Mouse (Mus musculus) stomach, postnatal 0 days (tissue): ENCODE measurements around the gene Fads6. TPM values are rescaled to one million over a fixed set of nuclear protein-coding genes. Genes with fewer than 3 reads are reported as not detected.

Source experiments
- ATAC-seq: fragments of 200-750 bp; cut with Nextera tagmentation; 2 replicates; pipeline ENCODE4 v1.8.0; 2017; ENCODE audit not compliant: low FRiP score, low TSS enrichment
- DNase-seq: peaks from one replicate; pipeline ENCODE4 v3.0.0-alpha.2; 2016; ENCODE audit warnings: low spot score
- H3K27ac ChIP-seq: fragments of 300-500 bp; sonication (generic); replicated peaks from 2 replicates; pipeline ENCODE4 v1.5.1; 2014; ENCODE audit warnings: mild to moderate bottlenecking, control low read depth
- H3K27me3 ChIP-seq: fragments of 300-500 bp; sonication (generic); 2 replicates; pipeline ENCODE4 v1.6.1; 2014; ENCODE audit warnings: low read length; ENCODE audit not compliant: control insufficient read depth, insufficient read depth
- H3K36me3 ChIP-seq: fragments of 300-500 bp; sonication (generic); 2 replicates; pipeline ENCODE4 v1.6.1; 2014; ENCODE audit warnings: low read length, mixed read lengths; ENCODE audit not compliant: control insufficient read depth, insufficient read depth
- H3K4me1 ChIP-seq: fragments of 300-500 bp; sonication (generic); replicated peaks from 2 replicates; pipeline ENCODE4 v1.6.1; 2014; ENCODE audit warnings: antibody characterized with exemption; ENCODE audit not compliant: control insufficient read depth, insufficient read depth
- H3K4me2 ChIP-seq: fragments of 300-500 bp; sonication (generic); replicated peaks from 2 replicates; pipeline ENCODE4 v1.6.1; 2014; ENCODE audit warnings: low read depth, mild to moderate bottlenecking, control low read depth, moderate library complexity
- H3K4me3 ChIP-seq: fragments of 300-500 bp; sonication (generic); 2 replicates; pipeline ENCODE4 v1.5.1; 2014; ENCODE audit warnings: low read depth, low read length, control low read depth
- H3K9ac ChIP-seq: fragments of 300-500 bp; sonication (generic); 2 replicates; pipeline ENCODE4 v1.6.1; 2014; ENCODE audit warnings: mild to moderate bottlenecking, low read length, control low read depth, mixed read lengths
- H3K9me3 ChIP-seq: fragments of 300-500 bp; sonication (generic); 2 replicates; pipeline ENCODE4 v1.6.1; 2016; ENCODE audit warnings: low read length; ENCODE audit not compliant: control insufficient read depth
- CTCF ChIP-seq: IDR thresholded peaks from 2 replicates; pipeline ENCODE4 v1.5.1; 2016; ENCODE audit warnings: antibody characterized with exemption, low read depth, mild to moderate bottlenecking, moderate library complexity
- EP300 ChIP-seq: optimal IDR thresholded peaks from 2 replicates; pipeline ENCODE3; 2016; ENCODE audit warnings: antibody characterized with exemption
- WGBS: fragments of 180-500 bp; shearing (Covaris S2); extraction: QIAGEN DNeasy Blood & Tissue Kit; methylation state at CpG from one replicate; pipeline ENCODE4 v1.1.7; 2014; 5-methylcytosine and 5-hydroxymethylcytosine counted together
- polyA plus RNA-seq: library from polyadenylated mRNA; unstranded; fragments of >200 nt; fragmentation: Nextera tagmentation; extraction: Ambion mirVana; gene quantifications from 2 replicates; pipeline ENCODE4 v1.2.1, GENCODE M21; 2015

The Fads6 gene
- polyA plus RNA-seq, 1 experiment from 2014 or later, result 1.3 TPM

DNA sequence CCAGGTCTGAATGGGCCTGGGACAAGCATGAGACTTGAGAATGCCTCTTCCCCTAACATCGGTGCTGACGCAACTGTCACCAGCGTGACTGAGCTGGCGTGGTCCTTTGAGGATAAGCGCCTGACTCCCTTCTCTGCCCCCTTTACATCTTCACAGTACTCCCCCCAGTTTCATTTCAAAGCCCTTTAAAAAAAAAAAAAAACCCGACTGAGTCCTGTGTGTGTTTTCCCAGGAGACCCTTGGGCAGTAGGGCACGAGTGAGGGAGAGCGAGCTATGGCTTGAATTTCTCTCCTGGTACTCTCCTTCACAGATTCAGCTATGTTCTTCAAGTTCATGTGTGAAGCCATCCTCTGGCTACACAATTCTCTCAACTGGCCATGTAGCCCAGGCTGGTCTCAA is 697 bp upstream of the Fads6 start:
- H3K27me3 ChIP-seq, result no peaks in the 10 kb centered on the region
- ATAC-seq (no peak), DNase-seq (no peak)
- H3K4me2 ChIP-seq, result no peak overlapping the region
- WGBS, result 76% methylated on average over 8 of the region's 8 CpGs
- no peak overlapping the region for H3K4me3 ChIP-seq
- TF ChIP-seq EP300 (no peak), CTCF (no peak)
- peaks cover 3% of the 10 kb centered on the region; the same call in 1 of the 2 replicates for H3K4me1 ChIP-seq
- H3K9ac ChIP-seq, result no peak overlapping the region
- no peaks in the 10 kb centered on the region for H3K36me3 ChIP-seq
- no peak overlapping the region for H3K27ac ChIP-seq
- H3K9me3 ChIP-seq, result no peaks in the 10 kb centered on the region

DNA sequence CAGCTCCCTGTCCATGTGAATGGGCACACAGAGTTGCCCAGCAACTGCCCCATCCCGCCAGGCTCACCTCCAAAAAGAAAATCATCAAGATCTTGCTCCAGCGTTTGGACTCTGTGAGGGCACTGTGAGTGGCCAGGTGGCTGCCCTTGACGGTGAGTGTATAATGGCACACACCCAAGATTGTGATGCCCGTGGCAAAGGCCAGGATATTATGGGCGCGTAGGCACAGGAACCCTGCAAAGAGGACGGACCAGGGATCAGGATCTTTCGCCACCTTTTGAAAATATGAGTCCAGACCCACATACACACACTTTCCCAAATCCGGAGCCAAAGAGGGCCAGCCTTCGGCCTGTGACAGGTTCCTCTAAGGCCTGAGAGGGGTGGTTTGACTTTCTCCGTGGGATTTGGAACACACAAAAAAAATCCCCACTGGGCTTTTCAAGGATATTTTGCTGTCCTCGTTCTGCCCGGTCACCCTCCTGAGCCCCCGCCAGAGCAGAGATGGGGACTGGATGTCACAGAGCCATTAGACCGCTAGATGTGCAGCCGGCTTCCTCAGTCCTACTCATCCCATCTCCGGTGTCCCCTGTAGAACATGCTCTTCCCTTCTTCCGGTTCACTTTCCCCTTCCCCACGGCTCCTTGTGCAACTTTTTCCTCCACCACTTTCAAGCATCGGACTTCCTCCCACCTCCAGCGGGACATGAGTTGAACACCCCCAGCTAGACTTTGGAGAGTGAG is 822 bp downstream of the Fads6 start:
- 52% methylated on average over 21 of the region's 21 CpGs for WGBS
- no peak for TF ChIP-seq CTCF
- TF ChIP-seq EP300, result no peak
- Histone ChIP-seq H3K27ac (peak overlapping the region; percentile 24; the same call in 1 of the 2 replicates), H3K4me1 (peaks cover 6% of the 10 kb centered on the region), H3K9me3 (no peaks in the 10 kb centered on the region), H3K4me2 (peak overlapping the region; percentile 81), H3K4me3 (peak overlapping the region; percentile 39), H3K27me3 (no peaks in the 10 kb centered on the region), H3K36me3 (no peaks in the 10 kb centered on the region), H3K9ac (peak overlapping the region; percentile 56)
- ATAC-seq (no peak), DNase-seq (no peak)

DNA sequence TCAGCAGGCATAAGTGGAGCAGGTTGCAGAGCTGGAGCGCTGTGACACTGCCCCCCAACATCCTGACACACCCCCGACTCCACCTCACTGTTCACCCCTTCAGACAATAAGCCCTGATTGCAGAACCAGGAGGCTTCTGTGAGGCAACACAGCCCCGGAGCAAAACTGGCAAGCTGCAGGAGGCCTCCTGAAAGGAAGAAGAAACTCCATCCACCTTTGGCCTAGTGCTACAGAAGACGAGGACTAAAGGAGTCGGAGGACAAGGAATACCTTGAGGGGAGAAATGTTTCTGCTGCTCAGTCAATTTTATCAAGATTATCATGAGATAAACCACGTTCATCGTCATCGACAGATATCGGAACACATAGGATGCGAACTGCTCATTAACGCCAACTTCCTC is 1.5 kb downstream of the Fads6 start:
- Histone ChIP-seq H3K36me3 (no peaks in the 10 kb centered on the region), H3K4me3 (no peak overlapping the region), H3K4me2 (no peak overlapping the region), H3K9me3 (no peaks in the 10 kb centered on the region), H3K27ac (no peak overlapping the region), H3K27me3 (no peaks in the 10 kb centered on the region), H3K9ac (no peak overlapping the region), H3K4me1 (peaks cover 6% of the 10 kb centered on the region)
- no peak for ATAC-seq
- 79% methylated on average over 11 of the region's 11 CpGs for WGBS
- no peak for TF ChIP-seq EP300
- no peak for TF ChIP-seq CTCF
- DNase-seq, result no peak

DNA sequence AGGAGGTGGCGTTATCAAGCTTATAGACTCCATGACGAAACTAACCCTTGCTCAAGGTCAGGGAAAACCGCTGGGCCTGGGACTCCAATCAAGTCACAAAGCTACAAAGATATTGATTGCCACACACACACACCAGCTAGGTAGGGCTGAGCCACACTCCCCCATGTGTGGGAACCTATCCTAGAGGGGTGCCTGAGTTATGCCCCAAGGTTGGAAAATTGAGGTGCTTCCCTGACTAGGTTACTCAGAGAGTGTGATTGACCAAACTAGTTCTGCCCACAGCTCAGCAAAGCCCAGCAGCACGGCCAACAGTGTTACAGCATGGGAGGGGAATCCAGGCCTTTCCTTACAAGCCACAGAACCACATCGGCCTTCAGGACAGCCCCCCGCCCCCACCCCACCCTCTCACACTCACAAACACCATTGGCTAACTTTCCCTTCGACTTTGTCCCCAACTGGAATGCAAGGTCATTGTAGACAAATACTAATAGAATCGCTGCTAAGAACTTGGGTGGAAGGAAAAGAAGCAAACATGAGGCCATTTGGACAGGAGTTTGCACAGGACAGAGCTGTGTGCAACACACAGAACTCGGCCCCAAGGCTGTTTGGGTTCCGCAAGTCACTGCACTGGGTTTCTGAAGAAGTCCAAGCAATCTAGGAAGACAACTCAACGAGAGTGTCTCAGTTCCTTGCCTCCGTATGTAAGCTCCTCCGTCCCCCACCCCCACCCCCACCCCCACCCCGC is 4.7 kb downstream of the Fads6 start:
- 43% methylated on average over 14 of the region's 14 CpGs for whole genome bisulfite sequencing
- Histone ChIP-seq H3K9ac (no peak overlapping the region), H3K4me1 (peaks cover 6% of the 10 kb centered on the region), H3K36me3 (no peaks in the 10 kb centered on the region), H3K4me2 (no peak overlapping the region), H3K9me3 (no peaks in the 10 kb centered on the region), H3K4me3 (no peak overlapping the region), H3K27ac (peak overlapping the region; percentile 65), H3K27me3 (no peaks in the 10 kb centered on the region)
- ATAC-seq, result peak; percentile 17; the same call in 1 of the 2 replicates
- TF ChIP-seq CTCF (no peak), EP300 (no peak)
- peak; percentile 66 for DNase-seq

DNA sequence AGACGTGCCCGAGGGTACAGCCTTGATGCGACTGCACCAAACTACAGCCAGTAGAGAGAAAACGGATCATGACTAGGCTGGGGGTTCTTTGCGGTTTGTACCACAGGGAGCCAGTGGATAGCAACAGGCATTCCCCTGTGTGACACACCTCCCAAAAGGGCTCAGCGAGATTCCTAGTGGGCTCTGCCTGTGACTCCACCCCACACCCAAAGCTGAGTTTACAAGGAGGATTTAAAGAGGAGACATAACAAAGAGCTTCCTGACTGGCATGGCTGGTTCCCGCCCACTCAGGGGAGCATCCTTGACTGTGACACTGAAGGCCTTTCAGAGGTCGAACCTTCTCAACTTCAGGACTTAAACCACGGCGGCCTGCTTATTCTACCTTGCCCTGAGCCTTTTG is 6.0 kb downstream of the Fads6 start:
- H3K4me2 ChIP-seq, result no peak overlapping the region
- peak overlapping the region; percentile 30; the same call in 1 of the 2 replicates for H3K27ac ChIP-seq
- ATAC-seq (no peak), DNase-seq (no peak)
- 70% methylated on average over 10 of the region's 10 CpGs for WGBS
- H3K4me3 ChIP-seq, result no peak overlapping the region
- no peaks in the 10 kb centered on the region for H3K27me3 ChIP-seq
- H3K36me3 ChIP-seq, result no peaks in the 10 kb centered on the region
- H3K9ac ChIP-seq, result no peak overlapping the region
- TF ChIP-seq EP300 (no peak), CTCF (no peak)
- peaks cover 3% of the 10 kb centered on the region; the same call in 1 of the 2 replicates for H3K4me1 ChIP-seq
- H3K9me3 ChIP-seq, result no peaks in the 10 kb centered on the region

DNA sequence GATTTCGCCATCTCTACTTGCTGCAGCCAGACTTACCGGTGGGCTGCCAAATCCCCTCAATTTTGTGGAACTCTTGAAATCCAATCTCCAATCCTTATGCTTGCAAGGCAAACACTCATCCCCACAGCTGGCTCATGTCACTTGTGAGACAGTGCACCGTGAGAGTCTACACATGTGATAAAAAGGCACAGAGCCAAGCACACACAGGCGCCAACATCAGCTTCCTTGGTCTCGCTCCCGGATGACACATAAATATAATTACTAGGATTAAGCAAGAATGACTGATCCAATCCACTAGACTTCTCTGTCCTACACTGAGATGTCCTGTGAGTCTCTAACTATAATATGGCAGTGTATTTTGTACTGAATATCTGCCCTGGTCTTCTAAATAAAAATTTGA is 6.5 kb downstream of the Fads6 start:
- WGBS, result 44% methylated on average over 6 of the region's 6 CpGs
- ATAC-seq (peak; percentile 41; the same call in 1 of the 2 replicates), DNase-seq (no peak)
- no peak overlapping the region for H3K4me3 ChIP-seq
- H3K4me2 ChIP-seq, result no peak overlapping the region
- H3K9ac ChIP-seq, result no peak overlapping the region
- peaks cover 3% of the 10 kb centered on the region; the same call in 1 of the 2 replicates for H3K4me1 ChIP-seq
- no peak for TF ChIP-seq EP300
- no peak for TF ChIP-seq CTCF
- H3K27ac ChIP-seq, result peak overlapping the region; percentile 67
- no peaks in the 10 kb centered on the region for H3K27me3 ChIP-seq
- H3K9me3 ChIP-seq, result no peaks in the 10 kb centered on the region
- H3K36me3 ChIP-seq, result no peaks in the 10 kb centered on the region
